Mouse (Mus musculus) adrenal gland (tissue): ENCODE data around the gene Spred3.
"Not testable (repeated sequence)": the region's sequence is repeated elsewhere in the genome, so short reads cannot be mapped to it uniquely, and the experiment has no call there.

Experiments
- intact Hi-C: fragments of 180-260 bp; cut with DNase I; formaldehyde crosslinking; loops from one replicate; pipeline ENCODE4 v1.15.1; 2025

Spred3 gene

GRCm38 (mm10) chr7:29169231-29170065 is 763 bp downstream of the Spred3 start:
- intact Hi-C loops: loop anchor here (5.0 kb wide), 1 partner anchor 42 kb away; the partner anchor contains the start of gene Ryr1

GRCm38 (mm10) chr7:29168791-29169230 is 1.4 kb downstream of the Spred3 start:
- intact Hi-C loops: loop anchor here (5.0 kb wide), 1 partner anchor 42 kb away; the partner anchor contains the start of gene Ryr1

GRCm38 (mm10) chr7:29168121-29168695 is 2.0 kb downstream of the Spred3 start:
- intact Hi-C loops: loop anchor here (5.0 kb wide), 1 partner anchor 41 kb away; the partner anchor contains the start of gene Ryr1

GRCm38 (mm10) chr7:29167656-29168055 is 2.6 kb downstream of the Spred3 start:
- intact Hi-C loops: loop anchor here (5.0 kb wide), 1 partner anchor 40 kb away; the partner anchor contains the start of gene Ryr1

- intact Hi-C loops: no loop called here
Observed at GRCm38 (mm10) chr7:29162750-29163525, 7.3 kb downstream of the Spred3 start.

GRCm38 (mm10) chr7:29162294-29162693 is 7.9 kb downstream of the Spred3 start:
- intact Hi-C loops: no loop called here

- intact Hi-C loops: no loop called here
Observed at GRCm38 (mm10) chr7:29158264-29158663, 11.9 kb downstream of the Spred3 start.

- intact Hi-C loops: no loop called here
Observed at GRCm38 (mm10) chr7:29155838-29156782, 14.1 kb downstream of the Spred3 start, which contains the start of gene Fam98c. Gene Fam98c (minus strand): TSS chr7:29156234.

GRCm38 (mm10) chr7:29155196-29155837 is 14.9 kb downstream of the Spred3 start:
- intact Hi-C loops: no loop called here

- intact Hi-C loops: no loop called here
Observed at GRCm38 (mm10) chr7:29154018-29154720, 16.0 kb downstream of the Spred3 start.

- intact Hi-C loops: no loop called here
Observed at GRCm38 (mm10) chr7:29151486-29151885, 18.7 kb downstream of the Spred3 start.

GRCm38 (mm10) chr7:29148771-29149170 is 21.4 kb downstream of the Spred3 start:
- intact Hi-C loops: no loop called here

GRCm38 (mm10) chr7:29146625-29147367 is 23.4 kb downstream of the Spred3 start:
- intact Hi-C loops: no loop called here

- intact Hi-C loops: no loop called here
Observed at GRCm38 (mm10) chr7:29144006-29144405, 26.2 kb downstream of the Spred3 start.

- intact Hi-C loops: no loop called here
Observed at GRCm38 (mm10) chr7:29141416-29141815, 28.8 kb downstream of the Spred3 start.

GRCm38 (mm10) chr7:29139237-29139636 is 31.0 kb downstream of the Spred3 start:
- intact Hi-C loops: not testable (repeated sequence)

- intact Hi-C loops: no loop called here
Observed at GRCm38 (mm10) chr7:29137429-29137828, 32.8 kb downstream of the Spred3 start.

GRCm38 (mm10) chr7:29134693-29135386 is 35.4 kb downstream of the Spred3 start, which contains the start of gene Rasgrp4:
Gene Rasgrp4 (plus strand): TSS chr7:29134851.
- intact Hi-C loops: no loop called here
